Mouse (Mus musculus) kidney, adult 11 months (tissue): ENCODE measurements around the gene Mad2l2.

Experiments used
- DNase-seq: peaks from one replicate; pipeline ENCODE4 v3.0.0; 2022

The Mad2l2 gene

GRCm38 (mm10) chr4:148149540-148149939, 19.4 kb downstream of the Mad2l2 start:
- peak; percentile 31 for DNase-seq

GRCm38 (mm10) chr4:148150242-148150641, 20.1 kb downstream of the Mad2l2 start:
- DNase-seq, result peak; percentile 13

- peak; percentile 3 for DNase-seq
These were observed 20.7 kb downstream of the Mad2l2 start for GRCm38 (mm10) chr4:148150953-148151266.

GRCm38 (mm10) chr4:148151267-148152168, 21.3 kb downstream of the Mad2l2 start, which contains the start of gene Fbxo6:
TSS of gene Fbxo6 (minus strand) at chr4:148152140.
- DNase-seq, result peak; percentile 88

GRCm38 (mm10) chr4:148152547-148152946, 22.4 kb downstream of the Mad2l2 start:
- DNase-seq, result peak; percentile 21

GRCm38 (mm10) chr4:148154006-148154405, 23.8 kb downstream of the Mad2l2 start:
- DNase-seq, result peak; percentile 6

GRCm38 (mm10) chr4:148154982-148155381, 24.8 kb downstream of the Mad2l2 start:
- peak; percentile 12 for DNase-seq

GRCm38 (mm10) chr4:148158436-148159348, 28.5 kb downstream of the Mad2l2 start:
- DNase-seq, result peak; percentile 45

- DNase-seq, result peak; percentile 97
These were observed 29.6 kb downstream of the Mad2l2 start for GRCm38 (mm10) chr4:148159544-148160435.

GRCm38 (mm10) chr4:148160436-148161390, 30.5 kb downstream of the Mad2l2 start, which contains the start of the genes Fbxo44 and Fbxo2:
TSS of gene Fbxo44 (minus strand) at chr4:148160482.
TSS of gene Fbxo2 (plus strand) at chr4:148160621.
- no peak for DNase-seq

GRCm38 (mm10) chr4:148164002-148164439, 33.8 kb downstream of the Mad2l2 start:
- DNase-seq, result peak; percentile 88

- no peak for DNase-seq
These were observed 34.3 kb downstream of the Mad2l2 start for GRCm38 (mm10) chr4:148164461-148164860.

- DNase-seq, result no peak
These were observed 35.4 kb downstream of the Mad2l2 start for GRCm38 (mm10) chr4:148165551-148165950.

- no peak for DNase-seq
These were observed 36.2 kb downstream of the Mad2l2 start for GRCm38 (mm10) chr4:148166431-148166830.

GRCm38 (mm10) chr4:148166986-148167385, 36.8 kb downstream of the Mad2l2 start:
- peak; percentile 51 for DNase-seq

GRCm38 (mm10) chr4:148168287-148168686, 38.1 kb downstream of the Mad2l2 start:
- DNase-seq, result no peak

GRCm38 (mm10) chr4:148169586-148169985, 39.4 kb downstream of the Mad2l2 start:
- no peak for DNase-seq

GRCm38 (mm10) chr4:148170842-148171241, 40.7 kb downstream of the Mad2l2 start:
- peak; percentile 23 for DNase-seq

GRCm38 (mm10) chr4:148171261-148171660, 41.1 kb downstream of the Mad2l2 start:
- no peak for DNase-seq

GRCm38 (mm10) chr4:148173811-148174494, 43.8 kb downstream of the Mad2l2 start:
- DNase-seq, result no peak
